Comparison of ENCODE assay signal across 19 mouse cellular contexts in genomic region chr6:85220917-85221316, GRCm38 (mm10). TPM values are rescaled to one million over a fixed set of nuclear protein-coding genes. Genes with fewer than 3 reads are reported as not detected.
DNase-seq lines count a peak whose midpoint lies in the region; ATAC-seq lines count a peak whose summit lies in the region.
"Had no signal": no experiment of that assay in that cellular context is flagged by ENCODE, and none has a peak within 500 bp of the region (broad histone marks: within the 10 kb centered on the region; RNA-seq: fewer than 3 reads in every experiment).

No protein-coding gene starts in this region.

- no peak for ATAC-seq in hindbrain, embryonic 11.5 days (ENCODE audit: low FRiP score)
- peak; percentile 57 for ATAC-seq in lung, embryonic 16.5 days (ENCODE audit: low read depth)
- peak; percentile 54 for ATAC-seq in embryonic facial prominence, embryonic 11.5 days (replicated peaks; ENCODE audit: insufficient number of reproducible peaks, low FRiP score, low TSS enrichment, low read depth)
- ATAC-seq in limb, embryonic 12.5 days (ENCODE audit: insufficient number of reproducible peaks, insufficient read depth, low FRiP score, low TSS enrichment, low read depth), result no peak
- ATAC-seq in heart, embryonic 11.5 days (replicated peaks; ENCODE audit: insufficient number of reproducible peaks, low FRiP score, low TSS enrichment), result no peak
- ATAC-seq: forebrain, embryonic 15.5 days; hindbrain, embryonic 16.5 days; midbrain, embryonic 13.5 days had no signal

- no peaks in the 10 kb centered on the region for H3K36me3 ChIP-seq in hindbrain, embryonic 10.5 days
- H3K36me3 ChIP-seq in hindbrain, embryonic 11.5 days (ENCODE audit: control insufficient read depth, insufficient read depth, low read length), result no peaks in the 10 kb centered on the region
- H3K36me3 ChIP-seq in lung, embryonic 16.5 days (ENCODE audit: control insufficient read depth, insufficient read depth, low read length), result no peaks in the 10 kb centered on the region
- H3K36me3 ChIP-seq in embryonic facial prominence, embryonic 11.5 days (replicated peaks; ENCODE audit: control insufficient read depth, insufficient read depth, low read depth, low read length), result no peaks in the 10 kb centered on the region
- no peaks in the 10 kb centered on the region for H3K36me3 ChIP-seq in limb, embryonic 12.5 days
- no peaks in the 10 kb centered on the region for H3K36me3 ChIP-seq in heart, embryonic 11.5 days (ENCODE audit: control insufficient read depth, insufficient read depth, low read length)
- H3K36me3 ChIP-seq: forebrain, embryonic 15.5 days; heart, embryonic 12.5 days; midbrain, embryonic 13.5 days had no signal

- DNase-seq in hindbrain, embryonic 10.5 days (ENCODE audit: low spot score), result peak; percentile 41
- DNase-seq in hindbrain, embryonic 11.5 days (ENCODE audit: low spot score), result no peak
- DNase-seq in lung, adult 18-20 months, result no peak
- peak; percentile 60 for DNase-seq in embryonic facial prominence, embryonic 11.5 days (ENCODE audit: low spot score)
- no peak for DNase-seq in urinary bladder, postnatal 25 days (ENCODE audit: low spot score)
- DNase-seq: cerebellum, postnatal 25 days; kidney, postnatal 10 days; left cerebral cortex, postnatal 4 days; lung, postnatal 4 days; right cerebral cortex, postnatal 4 days; thymus, adult 18-20 months had no signal

- peaks cover 72% of the 10 kb centered on the region for H3K4me1 ChIP-seq in hindbrain, embryonic 10.5 days (replicated peaks)
- H3K4me1 ChIP-seq in hindbrain, embryonic 11.5 days (replicated peaks; ENCODE audit: control insufficient read depth, insufficient read depth, low read length), result no peaks in the 10 kb centered on the region; the same call in 1 of the 2 replicates
- no peaks in the 10 kb centered on the region; the same call in 1 of the 2 replicates for H3K4me1 ChIP-seq in lung, embryonic 16.5 days (replicated peaks; ENCODE audit: control insufficient read depth, insufficient read depth, low read length)
- peaks cover 9% of the 10 kb centered on the region for H3K4me1 ChIP-seq in embryonic facial prominence, embryonic 11.5 days (ENCODE audit: control insufficient read depth, insufficient read depth, low read length)
- peaks cover 55% of the 10 kb centered on the region for H3K4me1 ChIP-seq in limb, embryonic 12.5 days (replicated peaks)
- H3K4me1 ChIP-seq in heart, embryonic 11.5 days (ENCODE audit: control insufficient read depth, insufficient read depth, low read length), result peaks cover 3% of the 10 kb centered on the region; the same call in 1 of the 2 replicates
- H3K4me1 ChIP-seq: heart, embryonic 12.5 days had no signal

- no peak overlapping the region for H3K9ac ChIP-seq in hindbrain, embryonic 11.5 days (ENCODE audit: low read depth, low read length)
- H3K9ac ChIP-seq in lung, embryonic 16.5 days (ENCODE audit: low read length), result no peak overlapping the region
- no peak overlapping the region; the same call in 1 of the 2 replicates for H3K9ac ChIP-seq in embryonic facial prominence, embryonic 11.5 days (replicated peaks; ENCODE audit: low read length)
- H3K9ac ChIP-seq in limb, embryonic 12.5 days (replicated peaks), result no peak overlapping the region
- no peak overlapping the region for H3K9ac ChIP-seq in heart, embryonic 11.5 days (ENCODE audit: low read depth, low read length)
- H3K9ac ChIP-seq: forebrain, embryonic 15.5 days; heart, embryonic 12.5 days; liver, embryonic 14.5 days; midbrain, embryonic 13.5 days had no signal

- H3K27ac ChIP-seq in hindbrain, embryonic 10.5 days, result peak overlapping the region; percentile 62
- no peak overlapping the region for H3K27ac ChIP-seq in hindbrain, embryonic 11.5 days (ENCODE audit: low read depth, low read length)
- H3K27ac ChIP-seq in lung, embryonic 16.5 days (ENCODE audit: low read length), result no peak overlapping the region
- peak overlapping the region; percentile 35; the same call in 1 of the 2 replicates for H3K27ac ChIP-seq in embryonic facial prominence, embryonic 11.5 days (replicated peaks; ENCODE audit: low read depth, low read length)
- H3K27ac ChIP-seq in limb, embryonic 12.5 days, result peak overlapping the region; percentile 73
- H3K27ac ChIP-seq in heart, embryonic 11.5 days (ENCODE audit: low read depth, low read length), result no peak overlapping the region
- H3K27ac ChIP-seq: forebrain, embryonic 15.5 days; liver, embryonic 14.5 days; midbrain, embryonic 13.5 days had no signal

- H3K9me3 ChIP-seq in hindbrain, embryonic 10.5 days, result no peaks in the 10 kb centered on the region
- H3K9me3 ChIP-seq in hindbrain, embryonic 11.5 days (ENCODE audit: control insufficient read depth, low read length), result no peaks in the 10 kb centered on the region
- no peaks in the 10 kb centered on the region for H3K9me3 ChIP-seq in lung, embryonic 16.5 days (ENCODE audit: control insufficient read depth, low read length)
- H3K9me3 ChIP-seq in embryonic facial prominence, embryonic 11.5 days (replicated peaks; ENCODE audit: control insufficient read depth, low read length), result no peaks in the 10 kb centered on the region
- no peaks in the 10 kb centered on the region for H3K9me3 ChIP-seq in limb, embryonic 12.5 days
- H3K9me3 ChIP-seq in heart, embryonic 11.5 days (replicated peaks; ENCODE audit: control insufficient read depth, low read length), result no peaks in the 10 kb centered on the region
- H3K9me3 ChIP-seq: forebrain, embryonic 15.5 days; heart, embryonic 12.5 days; midbrain, embryonic 13.5 days had no signal

- peaks cover 54% of the 10 kb centered on the region for H3K27me3 ChIP-seq in hindbrain, embryonic 10.5 days (ENCODE audit: insufficient read depth, poor library complexity, severe bottlenecking)
- 0 out of 2 replicates have a peak, but pooled peaks cover 2% of the 10 kb centered on the region for H3K27me3 ChIP-seq in hindbrain, embryonic 11.5 days (ENCODE audit: control insufficient read depth, insufficient read depth, low read length)
- H3K27me3 ChIP-seq in lung, embryonic 16.5 days (ENCODE audit: control insufficient read depth, insufficient read depth, low read depth, low read length), result no peaks in the 10 kb centered on the region
- H3K27me3 ChIP-seq in embryonic facial prominence, embryonic 11.5 days (ENCODE audit: control insufficient read depth, insufficient read depth, low read length), result no peaks in the 10 kb centered on the region
- 0 out of 2 replicates have a peak, but pooled peaks cover 2% of the 10 kb centered on the region for H3K27me3 ChIP-seq in limb, embryonic 12.5 days
- no peaks in the 10 kb centered on the region; the same call in 1 of the 2 replicates for H3K27me3 ChIP-seq in heart, embryonic 11.5 days (ENCODE audit: control insufficient read depth, insufficient read depth, low read length)
- H3K27me3 ChIP-seq: forebrain, embryonic 15.5 days; midbrain, embryonic 13.5 days had no signal

- 20% methylated on average over 4 of the region's 4 CpGs for WGBS in hindbrain, embryonic 10.5 days
- WGBS in hindbrain, embryonic 11.5 days, result 31% methylated on average over 4 of the region's 4 CpGs
- 32% methylated on average over 4 of the region's 4 CpGs for WGBS in lung, embryonic 16.5 days
- WGBS in embryonic facial prominence, embryonic 11.5 days, result 28% methylated on average over 4 of the region's 4 CpGs
- 26% methylated on average over 4 of the region's 4 CpGs for WGBS in limb, embryonic 12.5 days
- 42% methylated on average over 4 of the region's 4 CpGs for WGBS in heart, embryonic 11.5 days (ENCODE audit: insufficient replicate concordance)

- no peak overlapping the region for H3K4me2 ChIP-seq in hindbrain, embryonic 11.5 days (replicated peaks; ENCODE audit: low read depth, low read length)
- no peak overlapping the region for H3K4me2 ChIP-seq in lung, embryonic 16.5 days (ENCODE audit: low read depth, low read length)
- H3K4me2 ChIP-seq in embryonic facial prominence, embryonic 11.5 days (ENCODE audit: low read depth, low read length), result no peak overlapping the region
- H3K4me2 ChIP-seq in limb, embryonic 12.5 days, result no peak overlapping the region; the same call in 1 of the 2 replicates
- no peak overlapping the region for H3K4me2 ChIP-seq in heart, embryonic 11.5 days
- H3K4me2 ChIP-seq: forebrain, embryonic 15.5 days; heart, embryonic 12.5 days; midbrain, embryonic 13.5 days had no signal

- H3K4me3 ChIP-seq in hindbrain, embryonic 10.5 days, result no peak overlapping the region
- no peak overlapping the region for H3K4me3 ChIP-seq in hindbrain, embryonic 11.5 days (ENCODE audit: low read depth, low read length)
- H3K4me3 ChIP-seq in lung, embryonic 16.5 days (ENCODE audit: low read length), result no peak overlapping the region
- H3K4me3 ChIP-seq in embryonic facial prominence, embryonic 11.5 days (ENCODE audit: low read depth, low read length), result no peak overlapping the region
- H3K4me3 ChIP-seq in limb, embryonic 12.5 days (replicated peaks), result no peak overlapping the region
- H3K4me3 ChIP-seq in heart, embryonic 11.5 days (ENCODE audit: low read depth, low read length), result no peak overlapping the region
- H3K4me3 ChIP-seq: forebrain, embryonic 15.5 days; heart, embryonic 12.5 days; midbrain, embryonic 13.5 days had no signal

RNA-seq across cellular contexts. Expression of gene Emx1, which starts 33.7 kb away (rescaled TPM):
- polyA plus RNA-seq in hindbrain, embryonic 10.5 days (2016; fragmentation: Nextera tagmentation; extraction: Ambion mirVana), result 0.52 and 1.0 TPM in 2 replicates
- 0.13 TPM in 1 of 2 replicates, not detected in the other for polyA plus RNA-seq in hindbrain, embryonic 11.5 days (2014; fragmentation: Nextera tagmentation; extraction: Ambion mirVana)
- not detected in 2 replicates for polyA plus RNA-seq in lung, embryonic 16.5 days (2015; fragmentation: Nextera tagmentation; extraction: Ambion mirVana)
- 0.56 and 0.88 TPM in 2 replicates for polyA plus RNA-seq in embryonic facial prominence, embryonic 11.5 days (2014; fragmentation: Nextera tagmentation; extraction: Ambion mirVana)
- polyA plus RNA-seq in limb, embryonic 12.5 days (2016; fragmentation: Nextera tagmentation; extraction: Ambion mirVana), result 1.5 TPM in 2 replicates
- not detected in 2 replicates for polyA plus RNA-seq in heart, embryonic 11.5 days (2014; fragmentation: Nextera tagmentation; extraction: Ambion mirVana)
- polyA plus RNA-seq: heart, embryonic 12.5 days; hindbrain, embryonic 16.5 days had no signal

Comparison
In these comparisons a context has a peak if more than half of its experiments do, and no peak if none do; other contexts are left out.
1. DNase-seq: peak in hindbrain, embryonic 10.5 days (single experiment) and embryonic facial prominence, embryonic 11.5 days (single experiment); none in hindbrain, embryonic 11.5 days (single experiment), lung, adult 18-20 months (0 of 2) and urinary bladder, postnatal 25 days (single experiment).
2. H3K27ac ChIP-seq: peak in hindbrain, embryonic 10.5 days (single experiment), embryonic facial prominence, embryonic 11.5 days (single experiment) and limb, embryonic 12.5 days (single experiment); none in hindbrain, embryonic 11.5 days (single experiment), lung, embryonic 16.5 days (single experiment) and heart, embryonic 11.5 days (single experiment).
3. ATAC-seq: peak in lung, embryonic 16.5 days (single experiment) and embryonic facial prominence, embryonic 11.5 days (single experiment); none in hindbrain, embryonic 11.5 days (single experiment), limb, embryonic 12.5 days (single experiment) and heart, embryonic 11.5 days (single experiment).